Mouse (Mus musculus) lung, postnatal 0 days (tissue): ENCODE measurements around the gene Atpaf1.
A peak's percentile ranks its signal among the peaks of the same experiment; 100 is the strongest.

Experiments
- CTCF ChIP-seq: IDR thresholded peaks from 2 replicates; pipeline ENCODE4 v1.5.1; 2016; ENCODE audit warnings: antibody characterized with exemption, mild to moderate bottlenecking
- EP300 ChIP-seq: IDR thresholded peaks from 2 replicates; pipeline ENCODE4 v1.6.1; 2016; ENCODE audit warnings: antibody characterized with exemption, mild to moderate bottlenecking, control low read depth

DNA sequence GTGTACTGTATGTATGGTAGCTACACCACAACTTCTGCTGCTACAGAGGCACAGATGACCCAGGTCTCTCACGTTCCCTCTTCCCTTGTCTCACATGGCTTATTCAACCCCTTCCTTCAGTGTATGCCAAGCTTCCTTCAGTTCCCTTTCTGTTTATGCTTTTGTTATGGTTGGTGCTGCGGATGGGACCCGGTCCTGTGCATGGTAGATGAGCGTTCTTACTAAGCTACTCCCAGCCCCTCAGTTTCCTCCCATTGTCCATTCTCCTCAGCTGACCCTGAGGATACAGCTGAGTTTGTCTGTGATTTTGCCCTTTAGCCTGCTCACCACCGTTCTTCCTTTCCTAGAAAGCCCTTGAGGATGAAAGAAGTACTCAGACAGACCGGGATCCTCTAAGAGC lies 67.0 kb downstream of the Atpaf1 start:
- TF ChIP-seq EP300: peak; percentile 19; the same call in 1 of the 2 replicates
- TF ChIP-seq CTCF: no peak
